Comparison of ENCODE assay signal across 19 mouse cellular contexts in genomic region chr13:53049176-53049575, GRCm38 (mm10).
A peak's percentile ranks its signal among the peaks of the same experiment; 100 is the strongest.
DNase-seq lines count a peak whose midpoint lies in the region; ATAC-seq lines count a peak whose summit lies in the region.
"Had no signal": no experiment of that assay in that cellular context is flagged by ENCODE, and none has a peak within 500 bp of the region (broad histone marks: within the 10 kb centered on the region; RNA-seq: fewer than 3 reads in every experiment).

No protein-coding gene starts in this region.

- H3K4me2 ChIP-seq in heart, embryonic 12.5 days: no peak overlapping the region
- H3K4me2 ChIP-seq: embryonic facial prominence, embryonic 13.5 days; forebrain, embryonic 13.5 days; heart, embryonic 11.5 days; hindbrain, embryonic 15.5 days had no signal

- no peaks in the 10 kb centered on the region for H3K36me3 ChIP-seq in heart, embryonic 12.5 days
- H3K36me3 ChIP-seq in forebrain, embryonic 10.5 days (replicated peaks): no peaks in the 10 kb centered on the region
- H3K36me3 ChIP-seq: embryonic facial prominence, embryonic 13.5 days; hindbrain, embryonic 15.5 days had no signal

- no peaks in the 10 kb centered on the region for H3K27me3 ChIP-seq in heart, embryonic 12.5 days (replicated peaks)
- no peaks in the 10 kb centered on the region for H3K27me3 ChIP-seq in forebrain, embryonic 10.5 days (ENCODE audit: poor library complexity, severe bottlenecking)
- H3K27me3 ChIP-seq: forebrain, embryonic 13.5 days; hindbrain, embryonic 15.5 days had no signal

- no peak for ATAC-seq in heart, embryonic 12.5 days (ENCODE audit: insufficient number of reproducible peaks, low FRiP score)
- ATAC-seq: forebrain, embryonic 13.5 days; forebrain, postnatal 0 days; intestine, embryonic 16.5 days had no signal

- peak; percentile 14 for DNase-seq in adrenal gland, adult 2 months
- no peak for DNase-seq in adrenal gland, adult 8-10 months
- DNase-seq in heart, adult 11 months: peak; percentile 82
- DNase-seq in urinary bladder, postnatal 14 days (ENCODE audit: low spot score): peak; percentile 69
- DNase-seq in urinary bladder, adult 2 months (ENCODE audit: low spot score): no peak
- peak; percentile 35 for DNase-seq in testis, postnatal 10 days (ENCODE audit: low spot score)
- no peak for DNase-seq in forebrain, embryonic 10.5 days (ENCODE audit: extremely low spot score, low spot score)
- DNase-seq: cerebellum, adult 18-20 months; cerebellum, adult 9-11 months; cerebellum, postnatal 36 days; forebrain, postnatal 0 days; gastrocnemius, postnatal 25 days had no signal

- H3K27ac ChIP-seq in heart, embryonic 12.5 days (ENCODE audit: poor library complexity, severe bottlenecking): no peak overlapping the region
- H3K27ac ChIP-seq in forebrain, embryonic 10.5 days: no peak overlapping the region
- H3K27ac ChIP-seq: embryonic facial prominence, embryonic 13.5 days; forebrain, embryonic 13.5 days; heart, adult 2 months; hindbrain, embryonic 15.5 days had no signal

- no peaks in the 10 kb centered on the region; the same call in 1 of the 2 replicates for H3K4me1 ChIP-seq in heart, embryonic 12.5 days (replicated peaks)
- no peaks in the 10 kb centered on the region for H3K4me1 ChIP-seq in forebrain, embryonic 10.5 days
- H3K4me1 ChIP-seq: forebrain, embryonic 13.5 days; hindbrain, embryonic 15.5 days had no signal

- no peak overlapping the region for H3K9ac ChIP-seq in heart, embryonic 12.5 days
- H3K9ac ChIP-seq: embryonic facial prominence, embryonic 13.5 days; forebrain, embryonic 13.5 days; forebrain, postnatal 0 days; hindbrain, embryonic 15.5 days had no signal

- no peaks in the 10 kb centered on the region for H3K9me3 ChIP-seq in heart, embryonic 12.5 days (replicated peaks)
- no peaks in the 10 kb centered on the region for H3K9me3 ChIP-seq in forebrain, embryonic 10.5 days
- H3K9me3 ChIP-seq: embryonic facial prominence, embryonic 13.5 days; forebrain, embryonic 13.5 days; hindbrain, embryonic 15.5 days had no signal

- H3K4me3 ChIP-seq in heart, embryonic 12.5 days: no peak overlapping the region
- H3K4me3 ChIP-seq in forebrain, embryonic 10.5 days: no peak overlapping the region
- H3K4me3 ChIP-seq: embryonic facial prominence, embryonic 13.5 days; forebrain, embryonic 13.5 days; heart, adult 2 months; hindbrain, embryonic 15.5 days had no signal

- WGBS in heart, embryonic 12.5 days: 76% methylated on average over 15 of the region's 15 CpGs
- WGBS in forebrain, embryonic 10.5 days: 91% methylated on average over 15 of the region's 15 CpGs

Comparison
In these comparisons a context has a peak if more than half of its experiments do, and no peak if none do; other contexts are left out.
1. DNase-seq: peak in adrenal gland, adult 2 months (single experiment), heart, adult 11 months (single experiment), urinary bladder, postnatal 14 days (single experiment) and testis, postnatal 10 days (single experiment); none in adrenal gland, adult 8-10 months (single experiment), urinary bladder, adult 2 months (single experiment) and forebrain, embryonic 10.5 days (single experiment).